Mouse (Mus musculus): ENCODE results near the gene Wdr1.
"Not testable (repeated sequence)": the region's sequence is repeated elsewhere in the genome, so short reads cannot be mapped to it uniquely, and the experiment has no call there.

DNA sequence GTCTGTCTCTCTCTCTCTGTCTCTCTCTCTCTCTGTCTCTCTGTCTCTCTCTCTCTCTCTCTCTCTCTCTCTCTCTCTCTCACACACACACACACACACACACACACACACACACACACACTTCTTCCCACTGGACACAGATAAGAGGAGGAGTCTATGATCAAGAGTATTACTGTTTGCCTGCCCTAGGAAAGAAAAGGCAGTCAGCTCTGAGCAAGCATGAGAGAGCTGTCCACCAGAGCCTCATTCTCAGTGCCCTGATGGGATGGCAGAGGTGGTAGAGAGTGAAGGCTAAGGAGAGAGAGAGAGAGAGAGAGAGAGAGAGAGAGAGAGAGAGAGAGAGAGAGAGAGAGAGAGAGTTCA lies 83.5 kb downstream of the Wdr1 start:
- not testable (repeated sequence) for TF ChIP-seq EP300, CTCF (IDR thresholded peaks at IDR 0.05; ENCODE audit: low read depth)
